Mouse (Mus musculus): ENCODE measurements around the gene Rabl6.
"Not testable (repeated sequence)": the region's sequence is repeated elsewhere in the genome, so short reads cannot be mapped to it uniquely, and the experiment has no call there.

The Rabl6 gene

DNA sequence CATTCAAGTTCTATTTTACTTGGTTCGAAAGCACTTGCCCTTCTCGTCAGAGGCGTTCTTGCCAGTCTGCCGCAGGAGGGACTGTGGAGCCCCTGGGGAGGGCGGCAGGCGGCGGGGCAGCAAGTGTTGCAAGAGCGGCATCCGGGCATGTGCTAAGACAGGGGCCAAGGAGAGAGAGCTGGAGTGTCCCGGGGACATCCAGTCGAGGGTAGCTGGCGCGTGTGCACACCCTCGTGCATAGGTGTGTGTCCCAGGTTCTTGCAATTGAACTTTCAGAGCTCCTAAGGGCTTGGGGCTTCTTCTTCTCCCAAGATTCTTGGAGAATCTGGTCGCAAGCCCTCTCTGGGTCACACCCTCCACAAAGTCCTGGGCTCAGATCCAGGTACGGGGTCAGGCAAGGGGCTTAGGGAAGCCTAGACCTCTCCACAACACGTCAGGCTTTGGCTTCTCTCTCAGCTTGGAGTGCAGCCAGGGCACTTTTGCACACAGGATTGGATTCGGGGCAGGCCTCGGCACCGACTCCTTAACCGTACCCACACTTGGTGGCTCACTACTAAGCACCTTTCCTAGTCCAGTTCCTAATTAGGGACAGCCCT, 32.8 kb downstream of the Rabl6 start:
- no peak for DNase-seq (ENCODE audit: low spot score in 2 of 2)

DNA sequence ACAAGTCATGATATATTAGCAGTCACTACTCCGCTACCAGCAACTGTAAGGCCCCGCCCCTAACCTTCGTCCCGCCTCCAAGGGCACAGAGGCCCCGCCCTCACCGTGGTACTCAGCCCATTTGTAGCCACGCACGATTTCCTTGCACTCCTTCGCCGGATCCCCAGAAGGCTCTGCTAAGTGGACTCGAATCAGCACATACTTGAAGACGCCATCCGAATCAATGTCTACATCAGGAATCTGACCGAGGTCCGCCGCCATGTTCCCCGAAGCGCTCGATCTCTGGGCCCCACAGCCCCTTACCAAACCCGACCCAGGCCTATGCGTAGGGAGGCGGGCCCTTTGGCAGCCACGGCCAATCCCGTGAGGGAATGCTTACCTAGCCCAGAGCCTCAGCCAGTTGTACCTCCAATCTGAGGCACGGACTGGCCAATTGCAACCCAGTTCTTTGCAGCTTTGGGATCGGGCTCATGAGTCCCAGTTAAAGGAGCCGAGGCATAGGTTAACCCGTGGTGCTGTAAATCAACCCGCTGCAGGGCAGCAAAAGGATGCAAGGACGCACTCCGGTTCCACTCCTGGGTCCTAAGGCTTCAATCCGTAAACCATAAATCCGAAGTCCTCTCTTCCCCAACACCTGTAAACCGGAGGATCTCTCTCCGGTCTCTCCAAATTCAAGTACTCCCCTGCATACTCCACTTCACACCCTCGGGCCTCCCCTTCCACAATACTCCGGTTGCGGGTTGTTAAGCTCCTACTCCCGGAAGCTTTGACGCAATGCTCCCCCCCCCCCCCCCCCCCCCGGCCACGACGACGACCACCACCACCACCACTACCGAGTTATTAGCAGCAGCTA, 33.5 kb downstream of the Rabl6 start, which contains the start of the genes Mamdc4 and Phpt1:
Gene Mamdc4 (minus strand): TSS at position 267 of the 853 bp plus-strand sequence.
Gene Phpt1 (minus strand): TSS at position 646 of the 853 bp plus-strand sequence.
- peak; percentile 98 to 99 for DNase-seq (ENCODE audit: low spot score in 2 of 2)

DNA sequence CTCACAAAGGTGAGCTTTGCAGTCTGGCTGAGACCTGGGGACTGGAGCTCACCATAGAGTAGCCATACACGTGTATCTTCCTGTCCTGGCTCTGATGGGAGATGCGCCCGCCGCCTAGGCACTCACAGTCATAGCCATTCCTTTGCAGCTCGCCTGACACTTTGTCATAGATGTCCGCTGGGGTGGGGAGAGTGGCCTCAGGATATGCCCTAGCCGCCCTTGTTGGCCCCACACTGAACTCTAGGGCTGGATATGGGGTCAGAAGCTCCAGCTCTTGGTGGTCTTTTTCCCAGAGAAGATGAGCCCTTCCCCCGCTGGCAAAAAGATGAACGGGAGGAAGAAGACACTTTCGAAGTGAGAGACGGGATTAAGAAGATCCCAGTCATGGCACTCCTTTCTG, 34.2 kb downstream of the Rabl6 start:
- DNase-seq (ENCODE audit: low spot score in 2 of 2) = no peak

DNA sequence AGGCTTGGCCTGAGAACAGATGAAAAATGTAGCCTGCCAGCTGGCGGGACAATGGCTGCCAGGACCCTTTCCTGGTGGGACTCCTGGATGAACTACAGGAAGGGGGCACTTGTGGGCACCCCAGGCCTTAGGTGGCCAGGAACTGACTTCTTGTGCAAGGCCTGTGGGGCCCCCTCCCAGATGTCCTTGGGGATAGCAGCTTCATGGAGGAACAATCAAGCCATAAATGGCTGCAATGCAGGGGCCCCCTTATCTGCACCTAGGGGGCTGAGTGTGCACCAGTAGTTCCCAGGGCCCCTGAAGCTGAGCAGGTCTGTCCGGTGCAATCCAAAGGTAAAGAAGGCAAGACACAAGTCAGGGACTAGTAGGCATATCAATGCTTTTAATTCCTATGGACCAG, 35.3 kb downstream of the Rabl6 start:
- DNase-seq (ENCODE audit: low spot score in 2 of 2) = no peak

DNA sequence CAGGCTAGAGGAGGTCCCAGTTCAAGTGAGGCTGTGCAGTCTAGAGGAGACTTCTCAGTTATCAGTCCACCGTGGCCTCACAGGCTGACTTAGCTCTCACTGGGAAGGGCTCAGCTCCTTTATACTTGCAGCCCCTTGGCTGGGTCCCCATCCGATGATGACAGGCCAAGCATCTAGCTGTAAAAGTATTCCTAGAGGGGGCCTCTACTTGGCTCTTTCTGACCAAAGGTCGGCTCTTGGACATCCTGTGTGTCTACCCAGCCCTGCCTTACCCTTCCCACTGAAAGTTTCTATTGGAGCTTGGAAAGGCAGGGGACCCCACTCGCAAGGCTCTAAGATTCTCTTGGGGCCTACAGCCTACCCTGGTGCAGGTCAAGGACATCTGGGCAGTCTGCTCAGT, 37.1 kb downstream of the Rabl6 start:
- no peak for DNase-seq (ENCODE audit: low spot score in 2 of 2)

DNA sequence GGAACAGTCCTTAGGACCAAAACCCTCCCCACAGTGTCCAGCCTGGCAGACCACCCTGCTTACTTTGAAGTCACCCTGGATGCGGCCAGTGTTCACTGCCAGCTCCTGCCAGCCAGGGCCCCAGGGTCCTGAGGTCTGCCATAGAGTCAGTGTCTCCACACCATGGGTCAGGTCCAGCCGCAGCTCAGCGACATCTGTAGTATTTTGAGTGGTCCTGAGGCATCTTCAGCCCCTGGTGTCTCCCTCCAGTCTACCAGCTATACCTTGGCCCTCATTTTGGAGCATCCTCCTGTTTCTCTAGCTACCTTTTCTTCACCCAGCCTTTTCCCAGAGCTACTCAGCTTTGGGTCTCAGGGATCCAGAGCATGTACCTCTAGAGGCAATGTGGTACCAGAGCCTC, 39.0 kb downstream of the Rabl6 start:
- DNase-seq (ENCODE audit: low spot score in 2 of 2) = no peak

DNA sequence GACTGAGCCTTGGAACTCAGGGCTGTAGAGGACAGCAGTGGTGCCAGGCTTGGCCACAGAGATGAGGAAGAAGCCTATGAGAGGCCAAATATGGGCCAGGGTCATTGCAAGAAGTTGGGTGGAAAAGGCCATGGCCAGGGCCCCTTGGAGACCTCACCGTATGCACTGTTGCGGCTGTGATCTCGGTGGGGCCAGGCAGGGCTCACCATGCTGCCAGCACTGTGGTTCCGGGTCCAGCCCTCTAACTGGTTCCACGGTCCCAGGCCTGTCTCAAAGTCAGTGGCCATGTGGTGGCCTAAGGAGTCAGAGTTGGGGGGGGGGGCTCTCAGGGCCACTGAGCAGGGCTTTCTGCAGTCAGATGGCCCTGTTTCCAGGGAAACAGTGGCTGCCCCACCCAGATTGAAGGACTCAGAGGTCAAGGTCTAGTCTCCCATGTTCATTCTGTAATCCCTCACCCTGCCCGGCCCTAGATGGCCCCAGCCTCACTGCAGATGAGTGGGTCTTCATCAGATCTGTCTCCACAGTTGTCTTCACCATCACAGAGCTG, 39.8 kb downstream of the Rabl6 start:
- no peak for DNase-seq (ENCODE audit: low spot score in 2 of 2)

DNA sequence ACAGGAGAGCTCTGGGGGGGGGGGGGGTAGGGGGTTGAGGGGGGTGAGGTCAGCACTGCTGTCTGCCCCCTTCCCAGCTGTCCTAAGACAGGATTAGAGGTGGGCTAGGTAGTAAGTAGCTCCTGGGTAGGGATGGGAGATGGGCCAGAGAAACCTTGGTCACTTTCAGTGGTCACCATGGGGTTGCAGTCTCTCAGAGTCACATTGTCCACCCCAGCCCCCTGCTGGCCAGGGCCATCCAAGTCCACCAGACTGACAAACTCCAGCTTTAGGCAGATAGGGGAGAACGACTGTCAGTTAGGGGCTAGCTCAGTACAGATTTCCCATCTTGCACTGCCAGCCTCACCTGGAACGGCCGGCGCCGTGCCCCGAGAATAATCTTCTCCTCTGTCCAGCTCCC, 41.8 kb downstream of the Rabl6 start:
- DNase-seq (ENCODE audit: low spot score in 2 of 2) = no peak

DNA sequence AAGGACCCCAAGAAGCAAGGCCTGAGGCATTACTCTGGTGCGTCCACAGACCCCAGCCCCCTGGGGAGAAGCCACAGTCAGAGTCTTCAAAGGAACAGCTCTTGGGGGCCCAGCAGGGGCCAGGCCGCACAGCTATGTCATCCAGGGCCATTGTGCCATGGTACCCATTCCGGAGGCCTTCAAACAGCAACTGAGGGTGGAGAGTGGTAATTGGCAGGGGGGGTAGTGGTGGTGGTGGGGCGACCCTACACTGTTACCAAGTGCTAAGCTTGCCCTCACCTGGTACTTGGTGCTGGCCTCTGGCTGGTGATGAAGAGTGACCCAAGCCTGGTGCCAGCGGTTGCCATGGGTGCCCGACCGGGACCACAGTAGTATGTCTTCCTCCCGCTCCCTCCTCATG, 42.6 kb downstream of the Rabl6 start:
- no peak for DNase-seq (ENCODE audit: low spot score in 2 of 2)

DNA sequence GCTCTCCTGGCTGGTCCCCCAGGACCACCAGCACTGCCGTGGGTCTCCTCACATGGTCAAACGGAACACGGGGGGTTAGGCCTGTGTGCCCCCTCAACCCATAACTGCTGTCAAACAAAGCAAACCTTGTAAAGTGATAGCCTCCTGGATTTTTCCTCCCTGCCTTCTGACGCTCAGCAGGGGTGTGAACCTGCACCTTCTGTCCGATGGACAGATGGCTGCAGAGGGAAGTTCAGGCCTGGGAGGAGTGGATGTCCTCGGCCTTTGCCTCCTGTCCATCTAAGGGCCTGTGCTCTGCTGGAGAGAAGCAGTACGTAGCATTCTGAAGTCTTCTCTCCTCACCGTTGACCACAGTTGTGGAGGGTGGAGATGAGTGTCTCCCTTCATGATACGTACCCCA, 46.4 kb downstream of the Rabl6 start:
- DNase-seq (ENCODE audit: low spot score in 2 of 2) = no peak

DNA sequence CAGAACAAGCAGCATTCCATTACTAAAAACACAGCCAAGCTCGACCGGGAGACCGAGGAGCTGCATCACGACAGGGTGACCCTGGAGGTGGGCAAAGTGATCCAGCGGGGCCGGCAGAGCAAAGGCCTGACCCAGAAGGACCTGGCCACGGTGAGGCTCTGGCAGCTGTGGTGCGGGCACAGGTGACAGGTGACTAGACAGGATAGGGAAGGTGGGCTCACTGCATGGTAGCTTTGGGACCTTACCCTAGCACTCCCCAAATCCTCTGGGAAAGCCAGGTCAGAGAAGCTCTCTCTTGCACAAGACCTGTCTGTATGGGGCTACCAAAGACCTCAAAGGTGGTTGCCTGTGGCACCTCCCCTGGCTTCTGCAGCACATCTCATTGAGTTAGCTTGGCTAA, 47.8 kb downstream of the Rabl6 start:
- no peak for DNase-seq (ENCODE audit: low spot score in 2 of 2)

DNA sequence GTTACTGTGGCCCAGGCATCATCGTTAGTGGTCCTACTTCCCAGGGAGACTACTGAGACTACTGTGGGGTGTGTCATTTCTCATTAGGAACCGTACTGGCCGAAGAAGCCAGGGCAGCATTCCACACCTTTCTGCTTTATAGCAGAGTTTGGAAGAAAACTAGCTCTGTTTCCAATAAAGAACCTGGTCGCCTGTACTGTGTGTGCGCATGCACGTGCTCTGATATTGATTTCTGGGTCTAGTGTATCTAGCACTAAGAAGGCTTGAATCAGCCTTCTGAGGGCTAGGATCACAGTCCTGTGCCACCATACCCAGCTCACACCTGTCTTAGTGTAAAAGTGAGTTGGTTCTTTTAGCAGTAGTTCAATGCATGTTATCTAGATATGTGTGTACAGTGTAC, 49.5 kb downstream of the Rabl6 start:
- no peak for DNase-seq (ENCODE audit: low spot score in 2 of 2)

DNA sequence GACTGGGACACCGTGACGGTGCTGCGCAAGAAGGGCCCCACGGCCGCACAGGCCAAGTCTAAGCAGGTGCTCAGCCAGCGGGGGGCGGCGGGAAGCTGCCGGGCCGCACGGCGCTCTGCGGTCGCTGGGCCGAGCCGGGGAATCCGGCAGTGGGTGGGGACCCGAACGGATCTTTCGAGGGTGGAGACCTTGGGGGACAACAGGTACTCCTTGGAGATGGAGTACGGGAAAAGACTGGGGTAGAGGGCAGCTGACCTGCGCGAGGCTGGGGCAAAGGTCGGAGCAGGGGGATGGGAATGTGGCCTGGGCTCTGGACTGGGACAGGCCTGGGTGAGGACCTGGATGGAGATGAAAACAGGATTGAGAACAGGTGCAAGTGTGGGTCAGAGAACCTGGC, 50.4 kb downstream of the Rabl6 start:
- DNase-seq (ENCODE audit: low spot score in 2 of 2) = peak in 1 of 2 experiments; percentile 61

DNA sequence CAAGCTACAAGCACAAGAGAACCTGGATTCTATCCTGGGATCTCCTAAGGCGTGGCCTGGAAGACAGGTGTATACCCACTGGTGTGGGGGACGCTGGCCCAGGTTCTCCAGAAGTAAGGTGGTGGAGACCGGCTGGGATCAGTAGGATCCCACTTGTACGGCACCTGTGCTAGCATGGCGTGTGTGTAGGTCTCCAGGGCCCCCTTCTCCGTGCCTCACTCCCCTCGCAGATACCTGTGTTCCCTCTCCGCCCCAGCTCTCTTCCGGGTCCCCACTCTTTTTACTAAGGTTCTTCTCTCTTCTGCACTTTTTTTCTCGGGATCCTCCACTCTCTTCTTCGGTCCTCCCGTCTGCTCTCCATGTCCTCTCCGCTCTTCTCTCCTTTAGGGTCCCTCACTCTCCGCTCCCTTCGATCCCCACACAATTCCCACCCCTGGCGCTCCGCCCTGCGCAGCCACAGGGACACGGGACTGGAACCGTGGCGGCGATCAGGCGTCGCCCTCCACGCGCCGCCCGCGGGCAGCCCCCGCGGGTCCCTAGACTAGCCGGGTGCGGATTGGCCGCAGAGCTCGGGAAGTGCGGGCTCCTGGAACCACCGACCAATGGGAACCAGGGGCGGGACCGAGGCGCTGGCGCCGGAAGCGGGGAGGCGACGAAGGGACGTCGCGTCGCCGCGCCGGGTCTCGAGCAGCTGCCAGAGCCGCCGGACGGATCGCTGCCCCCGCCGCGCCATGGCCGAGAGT, 50.9 kb downstream of the Rabl6 start, which contains the start of gene Edf1:
Gene Edf1 (plus strand): TSS at position 627 of the 743 bp plus-strand sequence.
- peak; percentile 94 to 95 for DNase-seq (ENCODE audit: low spot score in 2 of 2)

DNA sequence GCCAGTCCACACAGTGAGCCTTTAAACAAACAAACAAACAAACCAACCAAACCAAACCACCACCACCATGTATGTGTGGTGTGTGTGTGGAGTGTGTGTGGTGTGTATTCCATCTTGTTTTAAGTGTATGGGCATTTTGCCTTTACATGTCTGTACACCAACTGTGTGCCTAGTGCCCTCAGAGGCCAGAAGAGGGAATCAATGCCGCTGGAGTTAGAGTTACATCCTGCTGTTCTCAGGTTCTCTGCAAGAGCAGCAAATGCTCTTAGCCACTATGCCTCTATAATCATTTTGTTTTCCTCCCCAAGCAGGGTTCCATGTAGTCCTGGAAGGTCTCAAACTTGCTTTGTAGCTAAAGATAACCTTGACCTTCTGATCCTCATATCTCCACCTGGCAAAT, 52.0 kb downstream of the Rabl6 start:
- no peak for DNase-seq (ENCODE audit: low spot score in 2 of 2)

DNA sequence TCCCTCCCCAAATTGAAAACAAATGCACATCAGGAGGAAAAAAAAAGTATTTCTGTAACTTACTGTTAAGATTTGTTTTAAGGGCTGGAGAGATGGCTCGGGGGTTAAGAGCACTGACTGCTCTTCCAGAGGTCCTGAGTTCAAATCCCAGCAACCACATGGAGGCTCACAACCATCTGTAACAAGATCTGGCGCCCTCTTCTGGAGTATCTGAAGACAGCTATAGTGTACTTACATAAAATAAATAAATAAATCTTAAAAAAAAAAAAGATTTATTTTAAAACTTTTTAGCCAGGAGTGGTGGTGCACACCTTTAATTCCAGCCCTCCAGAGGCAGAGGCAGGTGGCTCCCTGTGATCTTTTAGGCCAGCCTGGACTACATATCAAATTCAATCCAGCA, 52.8 kb downstream of the Rabl6 start:
- not testable (repeated sequence) for DNase-seq (ENCODE audit: low spot score in 2 of 2)

DNA sequence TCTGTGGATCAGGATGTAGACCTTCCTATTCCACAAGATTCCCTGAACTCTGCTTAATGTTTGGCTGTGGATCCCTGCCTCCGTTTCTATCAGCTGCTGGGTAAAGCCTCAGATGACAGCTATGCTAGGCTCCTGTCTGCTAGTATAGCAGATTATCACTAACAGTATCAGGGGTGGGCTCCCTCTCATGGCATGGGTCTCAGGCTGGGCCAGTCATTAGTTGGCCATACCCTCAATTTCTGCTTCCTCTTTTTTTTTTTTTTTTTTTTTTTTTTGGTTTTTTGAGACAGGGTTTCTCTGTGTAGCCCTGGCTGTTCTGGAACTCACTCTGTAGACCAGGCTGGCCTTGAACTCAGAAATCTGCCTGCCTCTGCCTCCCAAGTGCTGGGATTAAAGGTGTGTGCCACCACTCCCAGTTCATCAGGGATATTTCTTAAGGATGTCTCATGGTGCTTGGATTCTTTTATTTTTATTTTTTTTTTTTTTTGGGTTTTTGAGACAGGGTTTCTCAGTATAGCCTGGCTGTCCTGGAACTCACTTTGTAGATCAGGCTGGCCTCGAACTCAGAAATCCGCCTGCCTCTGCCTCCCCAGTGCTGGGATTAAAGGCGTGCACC, 55.0 kb downstream of the Rabl6 start:
- not testable (repeated sequence) for DNase-seq (ENCODE audit: low spot score in 2 of 2)

DNA sequence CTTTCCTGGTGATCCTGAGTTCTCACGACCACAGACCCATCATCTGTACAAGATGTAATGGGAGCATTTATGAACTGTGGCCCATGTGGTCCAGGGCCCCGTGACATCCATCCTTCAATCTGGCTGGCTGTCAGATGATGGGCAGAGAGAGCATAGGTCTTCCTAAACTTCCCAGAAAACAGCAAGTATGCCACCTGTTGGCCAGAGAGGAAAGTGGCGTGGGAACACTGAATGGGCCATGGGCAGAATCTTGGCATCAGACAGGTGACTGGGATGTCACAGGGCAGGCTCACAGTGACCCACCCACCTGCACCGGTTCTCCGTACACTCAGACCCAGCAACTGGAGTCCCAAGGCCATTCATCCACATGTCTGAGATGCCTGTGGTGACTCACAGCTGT, 57.1 kb downstream of the Rabl6 start:
- peak in 1 of 2 experiments; percentile 48 for DNase-seq (ENCODE audit: low spot score in 2 of 2)

DNA sequence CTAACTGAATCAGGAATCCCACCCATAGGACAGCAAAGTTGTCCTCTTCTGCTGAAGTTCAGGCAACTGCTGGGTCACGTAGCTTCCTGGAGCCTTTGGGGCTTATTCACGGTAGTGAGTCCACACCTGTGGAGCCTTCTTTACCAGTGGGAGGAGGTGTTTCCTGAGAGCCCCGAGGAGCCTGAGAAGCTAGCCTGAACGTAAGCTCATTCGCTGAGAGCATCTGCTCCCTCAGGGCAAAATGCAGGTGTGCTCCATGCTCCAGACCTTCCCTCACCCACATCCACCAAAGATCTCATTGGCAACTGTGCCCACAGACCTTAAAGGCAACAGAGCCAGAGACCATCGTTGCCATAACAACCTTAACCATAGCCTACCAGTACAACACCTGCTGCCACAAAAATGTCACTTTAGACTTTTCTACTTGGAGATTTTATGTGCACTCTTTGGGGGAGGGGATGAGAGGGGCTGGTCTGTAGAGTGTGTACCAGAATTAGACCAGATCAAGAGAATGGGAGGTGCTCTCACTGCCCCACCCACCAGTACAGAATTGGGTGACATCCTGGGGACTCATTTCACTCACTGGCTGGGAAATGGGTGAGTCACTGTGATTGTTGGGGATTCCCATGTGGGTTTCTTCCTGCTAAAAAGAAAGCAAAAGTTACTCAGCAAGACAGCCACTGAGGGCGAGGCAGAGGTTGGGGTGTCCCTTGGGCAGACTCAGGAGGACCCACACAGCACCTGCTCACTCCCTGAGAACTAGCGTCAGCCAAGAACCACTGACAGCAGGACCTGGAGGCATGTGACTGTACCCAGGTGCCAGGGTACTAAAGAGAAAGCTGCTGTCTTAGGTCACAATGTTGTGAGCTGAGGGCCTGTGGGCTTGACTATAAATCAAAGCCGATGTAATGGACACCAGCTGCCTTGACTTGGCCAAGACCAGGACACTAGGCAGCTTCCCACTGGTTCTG, 59.0 kb downstream of the Rabl6 start:
- peak; percentile 35 to 46 for DNase-seq (ENCODE audit: low spot score in 2 of 2)

DNA sequence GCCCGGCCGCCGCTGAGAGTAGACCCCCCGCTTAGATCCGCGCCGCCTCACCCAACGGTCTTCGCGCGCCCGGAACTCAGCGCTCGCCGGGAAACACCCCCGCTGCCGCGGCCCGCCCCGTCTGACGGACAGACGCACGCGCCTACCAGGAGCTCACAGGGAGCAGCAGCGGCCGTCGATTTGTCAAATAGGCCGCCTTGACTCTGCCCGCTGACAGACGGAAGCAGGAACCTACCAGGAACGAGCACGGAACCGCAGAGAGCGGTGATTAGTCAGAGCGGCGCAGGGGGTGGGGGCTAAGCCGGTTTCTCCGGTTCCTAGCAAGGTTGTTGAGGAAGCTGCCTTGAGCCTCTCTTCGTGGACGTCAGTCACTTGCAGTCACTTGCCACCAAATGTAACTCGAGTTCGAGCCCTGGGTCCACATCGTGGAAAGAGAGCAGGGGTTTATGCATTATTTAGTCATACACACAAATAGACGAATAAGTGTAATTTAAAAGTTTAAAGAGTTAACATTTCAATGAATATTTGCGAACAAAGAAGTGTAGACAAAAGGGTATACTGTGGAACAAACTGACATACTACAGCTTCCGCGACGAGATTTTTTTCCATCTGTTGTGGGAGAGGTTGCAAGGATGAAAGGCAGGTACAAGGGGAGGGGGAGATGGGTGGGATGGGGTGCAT, 61.4 kb downstream of the Rabl6 start, which contains the start of gene Traf2:
Gene Traf2 (minus strand): TSS at position 130 of the 681 bp plus-strand sequence.
- peak; percentile 99 for DNase-seq (ENCODE audit: low spot score in 2 of 2)

Data from heart, adult 9 months (tissue).